Mouse (Mus musculus) liver, embryonic 11.5 days (tissue): Measurements from ENCODE around the gene Higd1c. TPM values are rescaled to one million over a fixed set of nuclear protein-coding genes. Genes with fewer than 3 reads are reported as not detected.
"Not testable (repeated sequence)": the region's sequence is repeated elsewhere in the genome, so short reads cannot be mapped to it uniquely, and the experiment has no call there.

Experiments
- ATAC-seq: fragments of 200-750 bp; cut with Nextera tagmentation; replicated peaks from 2 replicates; pipeline ENCODE4 v1.8.0; 2017; ENCODE audit warnings: moderate number of reproducible peaks, mild to moderate bottlenecking, moderate TSS enrichment, moderate library complexity; ENCODE audit not compliant: low FRiP score
- DNase-seq: peaks from one replicate; pipeline ENCODE4 v3.0.0-alpha.2; 2017; ENCODE audit warnings: low spot score
- H3K27ac ChIP-seq: fragments of 300-500 bp; sonication (generic); 2 replicates; pipeline ENCODE4 v1.5.1; 2014; ENCODE audit warnings: mild to moderate bottlenecking, low read depth, low read length, control low read depth
- H3K27me3 ChIP-seq: fragments of 300-500 bp; sonication (generic); replicated peaks from 2 replicates; pipeline ENCODE4 v1.6.1; 2014; ENCODE audit warnings: low read length, mixed read lengths; ENCODE audit not compliant: control insufficient read depth, insufficient read depth
- H3K36me3 ChIP-seq: fragments of 300-500 bp; sonication (generic); 2 replicates; pipeline ENCODE4 v1.6.1; 2014; ENCODE audit warnings: mild to moderate bottlenecking, low read length, moderate library complexity, mixed read lengths; ENCODE audit not compliant: control insufficient read depth, insufficient read depth
- H3K4me1 ChIP-seq: fragments of 300-500 bp; sonication (generic); replicated peaks from 2 replicates; pipeline ENCODE4 v1.6.1; 2014; ENCODE audit warnings: low read length, mixed read lengths; ENCODE audit not compliant: control insufficient read depth, insufficient read depth
- H3K4me2 ChIP-seq: fragments of 300-500 bp; sonication (generic); 2 replicates; pipeline ENCODE4 v1.6.1; 2014; ENCODE audit warnings: mild to moderate bottlenecking, control low read depth, moderate library complexity
- H3K4me3 ChIP-seq: fragments of 300-500 bp; sonication (generic); 2 replicates; pipeline ENCODE4 v1.5.1; 2014; ENCODE audit warnings: low read depth, low read length, control low read depth
- H3K9ac ChIP-seq: fragments of 300-500 bp; sonication (generic); 2 replicates; pipeline ENCODE4 v1.6.1; 2014; ENCODE audit warnings: low read depth, low read length, control low read depth
- H3K9me3 ChIP-seq: fragments of 300-500 bp; sonication (generic); 2 replicates; pipeline ENCODE4 v1.6.1; 2016; ENCODE audit warnings: low read length, inconsistent platforms, mixed read lengths; ENCODE audit not compliant: control insufficient read depth
- WGBS: fragments of 180-500 bp; shearing (Covaris S2); extraction: QIAGEN DNeasy Blood & Tissue Kit; methylation state at CpG from one replicate; pipeline ENCODE4 v1.1.7; 2014; 5-methylcytosine and 5-hydroxymethylcytosine counted together
- polyA plus RNA-seq: library from polyadenylated mRNA; unstranded; fragments of >200 nt; fragmentation: Nextera tagmentation; extraction: Ambion mirVana; gene quantifications from 2 replicates; pipeline ENCODE4 v1.2.1, GENCODE M21; 2014

Higd1c gene
- polyA plus RNA-seq: not detected in 2 replicates

GRCm38 (mm10) chr15:100364242-100364641 is at the start of gene Higd1c:
Gene Higd1c, plus strand, starts transcription at chr15:100364542.
- H3K27ac ChIP-seq: no peak within 1 kb of the TSS
- DNase-seq: no peak
- no peaks in the 10 kb centered on the region for H3K9me3 ChIP-seq
- no peak within 1 kb of the TSS for H3K4me3 ChIP-seq
- no peaks in the 10 kb centered on the region for H3K36me3 ChIP-seq
- 64% methylated on average over 7 of the region's 7 CpGs for WGBS
- no peak within 1 kb of the TSS for H3K4me2 ChIP-seq
- no peak within 1 kb of the TSS for H3K9ac ChIP-seq
- no peaks in the 10 kb centered on the region for H3K4me1 ChIP-seq
- no peaks in the 10 kb centered on the region for H3K27me3 ChIP-seq
- ATAC-seq: no peak

GRCm38 (mm10) chr15:100318014-100318671 is 46.2 kb upstream of the Higd1c start:
- H3K27ac ChIP-seq, H3K4me2 ChIP-seq, H3K9me3 ChIP-seq, H3K36me3 ChIP-seq, H3K9ac ChIP-seq, H3K4me1 ChIP-seq, ATAC-seq, H3K27me3 ChIP-seq, DNase-seq, H3K4me3 ChIP-seq: not testable (repeated sequence)
- 63% methylated on average over 4 of the region's 4 CpGs for WGBS

- no peaks in the 10 kb centered on the region for H3K9me3 ChIP-seq
- no peaks in the 10 kb centered on the region for H3K36me3 ChIP-seq
- H3K4me2 ChIP-seq: no peak overlapping the region
- DNase-seq (no peak), ATAC-seq (no peak)
- no peak overlapping the region for H3K27ac ChIP-seq
- H3K9ac ChIP-seq: no peak overlapping the region
- 83% methylated on average over 1 of the region's 1 CpGs for WGBS
- H3K27me3 ChIP-seq: no peaks in the 10 kb centered on the region
- 0 out of 2 replicates have a peak, but pooled peaks cover 3% of the 10 kb centered on the region for H3K4me1 ChIP-seq
- H3K4me3 ChIP-seq: no peak overlapping the region
Measured at GRCm38 (mm10) chr15:100319884-100320283, 44.5 kb upstream of the Higd1c start.

- H3K4me2 ChIP-seq: no peak overlapping the region
- H3K36me3 ChIP-seq: no peaks in the 10 kb centered on the region
- no peak overlapping the region for H3K4me3 ChIP-seq
- DNase-seq: no peak
- 63% methylated on average over 9 of the region's 9 CpGs for WGBS
- ATAC-seq: no peak
- no peak overlapping the region for H3K27ac ChIP-seq
- H3K27me3 ChIP-seq: no peaks in the 10 kb centered on the region
- H3K4me1 ChIP-seq: 0 out of 2 replicates have a peak, but pooled peaks cover 3% of the 10 kb centered on the region
- H3K9me3 ChIP-seq: no peaks in the 10 kb centered on the region
- H3K9ac ChIP-seq: no peak overlapping the region
Measured at GRCm38 (mm10) chr15:100320295-100320905, 43.9 kb upstream of the Higd1c start.

GRCm38 (mm10) chr15:100321134-100321533 is 43.2 kb upstream of the Higd1c start:
- Histone ChIP-seq H3K27me3 (no peaks in the 10 kb centered on the region), H3K27ac (no peak overlapping the region), H3K4me1 (0 out of 2 replicates have a peak, but pooled peaks cover 3% of the 10 kb centered on the region), H3K36me3 (no peaks in the 10 kb centered on the region), H3K9me3 (no peaks in the 10 kb centered on the region), H3K9ac (no peak overlapping the region), H3K4me2 (no peak overlapping the region), H3K4me3 (no peak overlapping the region)
- 55% methylated on average over 5 of the region's 5 CpGs for WGBS
- no peak for DNase-seq
- no peak for ATAC-seq

- no peak for ATAC-seq
- Histone ChIP-seq H3K4me2 (no peak overlapping the region), H3K27ac (no peak overlapping the region), H3K4me3 (no peak overlapping the region), H3K4me1 (0 out of 2 replicates have a peak, but pooled peaks cover 3% of the 10 kb centered on the region), H3K9ac (no peak overlapping the region), H3K9me3 (no peaks in the 10 kb centered on the region), H3K27me3 (no peaks in the 10 kb centered on the region), H3K36me3 (no peaks in the 10 kb centered on the region)
- WGBS: 55% methylated on average over 12 of the region's 12 CpGs
- DNase-seq: no peak
Measured at GRCm38 (mm10) chr15:100324021-100324591, 40.2 kb upstream of the Higd1c start.

- 76% methylated on average over 3 of the region's 3 CpGs for WGBS
Measured at GRCm38 (mm10) chr15:100325235-100325634, 39.1 kb upstream of the Higd1c start.

GRCm38 (mm10) chr15:100328089-100328488 is 36.3 kb upstream of the Higd1c start:
- not testable (repeated sequence) for H3K36me3 ChIP-seq, ATAC-seq, DNase-seq, H3K9ac ChIP-seq, H3K27ac ChIP-seq, H3K4me2 ChIP-seq, H3K4me1 ChIP-seq, H3K27me3 ChIP-seq, H3K9me3 ChIP-seq, H3K4me3 ChIP-seq
- WGBS: 62% methylated on average over 3 of the region's 4 CpGs

More at GRCm38 (mm10) chr15:100325235-100325634, 39.1 kb upstream of the Higd1c start:
- Histone ChIP-seq H3K4me1 (0 out of 2 replicates have a peak, but pooled peaks cover under 1% of the 10 kb centered on the region), H3K9ac (no peak overlapping the region), H3K27ac (no peak overlapping the region), H3K4me2 (no peak overlapping the region), H3K9me3 (no peaks in the 10 kb centered on the region), H3K4me3 (no peak overlapping the region), H3K27me3 (no peaks in the 10 kb centered on the region), H3K36me3 (no peaks in the 10 kb centered on the region)
- no peak for ATAC-seq
- DNase-seq: no peak
